Mouse (Mus musculus) intestine, embryonic 14.5 days (tissue): ENCODE results near the gene Pwwp2b. TPM values are rescaled to one million over a fixed set of nuclear protein-coding genes. Genes with fewer than 3 reads are reported as not detected.

ENCODE experiments used
- ATAC-seq: fragments of 200-750 bp; cut with Nextera tagmentation; replicated peaks from 2 replicates; pipeline ENCODE4 v1.8.0; 2017; ENCODE audit warnings: low read depth, moderate number of reproducible peaks, moderate TSS enrichment, moderate library complexity; ENCODE audit not compliant: low FRiP score, low TSS enrichment
- DNase-seq: peaks from one replicate; pipeline ENCODE4 v3.0.0-alpha.2; 2018; ENCODE audit warnings: low spot score
- H3K27ac ChIP-seq: fragments of 300-500 bp; sonication (generic); 2 replicates; pipeline ENCODE4 v1.5.1; 2014; ENCODE audit warnings: low read depth, mild to moderate bottlenecking, control low read depth
- H3K27me3 ChIP-seq: fragments of 300-500 bp; sonication (generic); replicated peaks from 2 replicates; pipeline ENCODE4 v1.6.1; 2014; ENCODE audit warnings: low read length, control low read depth; ENCODE audit not compliant: control insufficient read depth, insufficient read depth
- H3K36me3 ChIP-seq: fragments of 300-500 bp; sonication (generic); 2 replicates; pipeline ENCODE4 v1.6.1; 2014; ENCODE audit warnings: low read length, control low read depth; ENCODE audit not compliant: control insufficient read depth, insufficient read depth
- H3K4me1 ChIP-seq: fragments of 300-500 bp; sonication (generic); replicated peaks from 2 replicates; pipeline ENCODE4 v1.6.1; 2014; ENCODE audit warnings: low read length, control low read depth, mixed read lengths; ENCODE audit not compliant: control insufficient read depth, insufficient read depth
- H3K4me2 ChIP-seq: fragments of 300-500 bp; sonication (generic); 2 replicates; pipeline ENCODE4 v1.6.1; 2014; ENCODE audit warnings: low read length
- H3K4me3 ChIP-seq: fragments of 300-500 bp; sonication (generic); 2 replicates; pipeline ENCODE4 v1.5.1; 2014; ENCODE audit warnings: low read depth, low read length, control low read depth, mixed read lengths
- H3K9ac ChIP-seq: fragments of 300-500 bp; sonication (generic); 2 replicates; pipeline ENCODE4 v1.6.1; 2014; ENCODE audit warnings: mild to moderate bottlenecking, low read length
- H3K9me3 ChIP-seq: fragments of 300-500 bp; sonication (generic); 2 replicates; pipeline ENCODE4 v1.6.1; 2016; ENCODE audit warnings: low read length, control low read depth; ENCODE audit not compliant: control insufficient read depth
- WGBS: fragments of 180-500 bp; shearing (Covaris S2); extraction: QIAGEN DNeasy Blood & Tissue Kit; methylation state at CpG from one replicate; pipeline ENCODE4 v1.1.7; 2014; 5-methylcytosine and 5-hydroxymethylcytosine counted together
- polyA plus RNA-seq: library from polyadenylated mRNA; unstranded; fragments of >200 nt; fragmentation: Nextera tagmentation; extraction: Ambion mirVana; gene quantifications from 2 replicates; pipeline ENCODE4 v1.2.1, GENCODE M21; 2014

Pwwp2b gene
- polyA plus RNA-seq, 1 experiment from 2014 or later: 17.3 TPM

DNA sequence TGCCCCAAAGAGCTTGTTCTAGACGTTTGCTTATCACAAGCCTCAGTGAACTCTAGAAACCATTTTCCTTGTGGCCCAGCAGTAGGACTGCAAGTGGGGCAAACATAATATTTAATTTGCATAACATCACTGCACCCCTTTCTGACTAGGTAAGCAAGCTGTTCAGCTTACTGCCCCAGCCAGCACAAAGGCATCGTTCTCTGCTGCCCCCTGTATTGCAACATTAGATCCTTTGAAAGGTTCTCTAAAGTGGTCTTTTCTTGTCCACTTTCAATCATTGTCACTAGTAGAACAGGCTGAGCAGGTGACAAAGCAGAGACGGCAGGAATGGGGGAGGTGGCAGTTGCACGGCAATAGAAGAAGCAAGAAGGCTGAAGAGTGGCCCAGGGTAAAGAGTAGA is 45.1 kb downstream of the Pwwp2b start:
- Histone ChIP-seq H3K36me3 (no peaks in the 10 kb centered on the region), H3K27ac (no peak overlapping the region), H3K4me2 (no peak overlapping the region), H3K4me1 (peaks cover 3% of the 10 kb centered on the region; the same call in 1 of the 2 replicates), H3K27me3 (no peaks in the 10 kb centered on the region), H3K4me3 (no peak overlapping the region), H3K9me3 (no peaks in the 10 kb centered on the region), H3K9ac (no peak overlapping the region)
- WGBS: 57% methylated on average over 4 of the region's 4 CpGs
- ATAC-seq: no peak
- DNase-seq: no peak

DNA sequence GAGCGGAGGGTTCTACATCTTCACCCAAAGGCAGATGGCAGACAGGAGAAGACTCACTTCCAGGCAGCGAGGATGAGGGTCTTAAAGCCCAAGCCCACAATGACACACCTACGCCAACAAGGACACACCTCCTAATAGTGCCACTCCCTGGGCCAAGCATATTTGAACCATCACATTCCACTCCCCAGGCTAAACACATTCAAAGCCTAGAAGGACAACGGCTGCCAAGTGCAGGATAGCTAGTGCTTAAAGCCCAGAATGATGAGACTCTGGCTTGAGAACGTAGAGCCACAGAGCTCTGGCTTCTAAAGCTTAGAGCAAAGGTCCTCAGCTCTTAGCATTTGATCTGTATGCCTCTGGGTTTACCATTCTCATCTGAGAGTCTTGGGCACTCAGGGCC is 45.8 kb downstream of the Pwwp2b start:
- WGBS: 86% methylated on average over 5 of the region's 5 CpGs
- Histone ChIP-seq H3K27me3 (no peaks in the 10 kb centered on the region), H3K27ac (no peak overlapping the region), H3K4me3 (no peak overlapping the region), H3K9me3 (no peaks in the 10 kb centered on the region), H3K4me1 (peaks cover 5% of the 10 kb centered on the region; the same call in 1 of the 2 replicates), H3K9ac (no peak overlapping the region), H3K4me2 (no peak overlapping the region), H3K36me3 (no peaks in the 10 kb centered on the region)
- DNase-seq: no peak
- no peak for ATAC-seq

DNA sequence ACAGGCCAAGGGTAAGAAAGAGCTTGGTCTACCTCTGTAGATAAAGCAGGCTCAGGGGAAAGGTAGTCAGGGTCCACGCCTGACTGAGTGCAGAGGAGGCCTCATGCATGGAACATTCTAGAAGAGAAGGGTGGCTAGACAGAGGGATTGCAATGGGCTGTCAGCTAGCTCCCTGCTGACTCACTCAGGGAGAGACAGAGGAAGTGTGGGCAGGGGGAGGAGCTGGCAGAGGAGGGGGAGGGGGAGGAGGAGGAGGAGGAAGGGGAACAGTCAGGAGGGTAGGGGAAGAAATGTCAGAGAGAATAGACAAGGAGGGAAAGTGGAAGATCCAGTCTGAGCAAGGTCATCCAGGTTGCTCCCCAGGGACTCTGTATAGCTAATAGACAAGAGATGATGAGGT is 47.4 kb downstream of the Pwwp2b start:
- no peak overlapping the region for H3K27ac ChIP-seq
- no peak; the same call in 1 of the 2 replicates for ATAC-seq
- 80% methylated on average over 1 of the region's 1 CpGs for WGBS

DNA sequence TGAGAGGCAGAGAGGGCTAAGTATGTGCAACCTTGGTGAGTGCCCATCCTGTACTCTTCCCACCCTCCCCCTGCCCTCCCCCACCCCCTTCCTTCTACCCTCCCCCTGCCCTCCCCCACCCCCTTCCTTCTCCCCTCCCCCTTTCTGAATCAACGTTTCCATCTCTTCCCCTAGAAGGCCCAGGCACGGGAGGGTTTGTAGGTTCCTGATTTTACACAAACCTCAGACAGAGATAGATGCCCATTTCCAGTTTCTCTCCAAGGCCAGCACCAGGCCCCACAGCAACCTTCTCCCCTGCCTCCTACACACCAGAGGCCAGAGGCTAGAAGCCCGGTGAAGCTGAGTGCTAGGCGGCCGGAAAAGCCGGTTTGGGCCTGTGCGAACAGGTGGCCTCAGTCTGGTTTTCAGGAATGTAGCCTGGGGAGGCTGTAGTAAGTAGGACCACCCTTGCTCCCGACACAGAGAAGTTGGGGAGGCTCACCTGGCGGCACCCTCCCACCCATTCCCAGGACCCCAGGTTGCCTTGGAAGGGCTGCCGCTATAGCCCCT is 48.3 kb downstream of the Pwwp2b start:
- Histone ChIP-seq H3K9me3 (no peaks in the 10 kb centered on the region), H3K36me3 (no peaks in the 10 kb centered on the region), H3K4me3 (no peak overlapping the region), H3K4me2 (no peak overlapping the region), H3K27ac (no peak overlapping the region), H3K9ac (no peak overlapping the region), H3K27me3 (no peaks in the 10 kb centered on the region), H3K4me1 (peaks cover 8% of the 10 kb centered on the region; the same call in 1 of the 2 replicates)
- WGBS: 50% methylated on average over 10 of the region's 10 CpGs
- ATAC-seq: no peak
- no peak for DNase-seq

More for the DNA sequence above, 47.4 kb downstream of the Pwwp2b start:
- DNase-seq: no peak
- H3K27me3 ChIP-seq: no peaks in the 10 kb centered on the region
- H3K36me3 ChIP-seq: no peaks in the 10 kb centered on the region
- no peak overlapping the region for H3K4me2 ChIP-seq
- no peak overlapping the region for H3K9ac ChIP-seq
- no peak overlapping the region for H3K4me3 ChIP-seq
- peaks cover 8% of the 10 kb centered on the region; the same call in 1 of the 2 replicates for H3K4me1 ChIP-seq
- H3K9me3 ChIP-seq: no peaks in the 10 kb centered on the region

DNA sequence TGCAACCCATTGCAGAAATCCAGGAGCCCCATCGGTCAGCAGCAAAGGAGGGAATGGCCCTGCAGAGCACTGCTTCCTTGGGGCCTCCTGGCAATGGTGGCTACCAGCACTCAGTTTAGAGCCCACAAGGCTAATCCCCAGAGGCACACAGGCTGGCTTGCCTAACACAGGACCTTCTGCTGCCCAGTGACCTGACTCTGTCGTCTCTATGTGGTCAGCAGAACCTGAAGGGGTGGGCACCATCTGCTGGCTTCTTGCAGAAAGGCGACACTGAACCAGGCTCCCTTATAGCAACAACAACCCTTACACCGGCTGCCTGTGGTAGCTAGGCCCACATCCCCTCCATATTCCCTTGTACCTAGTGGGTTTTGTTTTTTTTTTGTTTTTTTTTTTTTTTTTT is 50.2 kb downstream of the Pwwp2b start:
- Histone ChIP-seq H3K4me3 (no peak overlapping the region), H3K36me3 (no peaks in the 10 kb centered on the region), H3K4me2 (no peak overlapping the region), H3K27ac (no peak overlapping the region), H3K27me3 (no peaks in the 10 kb centered on the region), H3K9me3 (no peaks in the 10 kb centered on the region), H3K4me1 (peaks cover 8% of the 10 kb centered on the region; the same call in 1 of the 2 replicates), H3K9ac (no peak overlapping the region)
- ATAC-seq (peak; percentile 38; the same call in 1 of the 2 replicates), DNase-seq (no peak)
- WGBS: 54% methylated on average over 4 of the region's 4 CpGs

DNA sequence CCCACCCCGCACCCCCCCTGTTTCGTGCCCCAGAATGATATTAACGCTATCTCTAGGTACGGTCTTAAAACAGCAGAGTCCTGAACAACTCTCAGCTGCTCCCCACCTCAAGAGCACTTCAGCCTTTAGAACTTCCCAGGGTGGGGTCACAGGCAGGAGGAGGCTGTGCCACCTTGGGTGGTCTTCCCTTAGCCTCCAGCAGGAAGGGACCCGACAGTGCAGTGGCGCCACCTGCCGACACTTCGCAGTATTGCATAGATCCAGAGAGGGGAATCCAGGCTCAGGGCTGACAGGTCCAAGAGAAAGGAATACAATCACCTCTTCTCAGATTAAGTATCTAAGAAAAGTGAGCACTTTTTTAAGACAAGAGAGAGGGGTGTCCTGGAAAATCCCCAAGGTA is 51.1 kb downstream of the Pwwp2b start:
- Histone ChIP-seq H3K4me1 (peaks cover 8% of the 10 kb centered on the region; the same call in 1 of the 2 replicates), H3K27ac (no peak overlapping the region), H3K9me3 (no peaks in the 10 kb centered on the region), H3K9ac (no peak overlapping the region), H3K4me2 (peak overlapping the region; percentile 17; the same call in 1 of the 2 replicates), H3K27me3 (no peaks in the 10 kb centered on the region), H3K4me3 (no peak overlapping the region), H3K36me3 (no peaks in the 10 kb centered on the region)
- DNase-seq: peak; percentile 99
- no peak; the same call in 1 of the 2 replicates for ATAC-seq
- 9% methylated on average over 8 of the region's 8 CpGs for WGBS

DNA sequence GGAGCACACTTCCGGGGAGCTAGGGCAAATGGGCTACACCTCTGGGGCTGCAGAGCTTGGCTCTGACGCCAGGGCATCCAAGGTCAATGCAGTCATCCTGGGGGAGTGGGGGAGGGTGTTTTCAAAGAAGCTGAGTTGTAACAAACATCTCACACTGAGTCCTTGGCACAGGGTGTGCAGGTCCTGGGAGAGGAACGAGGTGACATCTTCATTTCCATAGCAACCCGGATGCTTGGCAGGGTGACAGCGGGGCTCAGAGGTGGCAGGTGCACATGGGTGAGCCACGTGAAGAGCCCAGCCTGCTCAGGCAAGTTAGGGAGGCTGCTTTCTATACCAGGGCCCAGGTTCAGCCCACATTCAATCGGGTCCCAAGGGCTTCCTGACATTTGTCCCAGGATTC is 52.1 kb downstream of the Pwwp2b start:
- DNase-seq: no peak
- peaks cover 6% of the 10 kb centered on the region; the same call in 1 of the 2 replicates for H3K4me1 ChIP-seq
- ATAC-seq: no peak
- H3K36me3 ChIP-seq: no peaks in the 10 kb centered on the region
- no peak overlapping the region for H3K4me2 ChIP-seq
- WGBS: 66% methylated on average over 7 of the region's 7 CpGs
- H3K9me3 ChIP-seq: no peaks in the 10 kb centered on the region
- H3K27me3 ChIP-seq: no peaks in the 10 kb centered on the region
- H3K27ac ChIP-seq: no peak overlapping the region
- H3K9ac ChIP-seq: no peak overlapping the region
- H3K4me3 ChIP-seq: no peak overlapping the region

DNA sequence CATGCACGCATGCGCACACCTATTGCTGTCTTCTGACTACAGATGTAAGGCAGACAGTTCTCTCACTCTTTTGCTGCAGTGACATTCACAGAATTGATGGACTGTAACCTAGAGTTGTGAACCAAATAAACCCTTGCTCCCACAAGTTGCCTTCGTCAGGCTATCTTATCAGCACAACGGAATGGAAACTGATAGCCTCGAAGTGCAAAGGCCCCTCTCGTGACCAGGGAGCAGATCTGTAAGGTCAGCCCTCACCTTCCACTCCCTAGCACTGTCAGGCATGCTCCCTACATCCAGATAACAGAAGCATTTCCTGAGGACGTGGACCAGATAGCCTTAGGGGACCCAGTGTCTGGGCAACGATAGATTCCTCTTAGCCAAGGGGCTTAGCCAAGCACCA is 53.2 kb downstream of the Pwwp2b start:
- Histone ChIP-seq H3K9ac (no peak overlapping the region), H3K4me2 (no peak overlapping the region)
- ATAC-seq: no peak

DNA sequence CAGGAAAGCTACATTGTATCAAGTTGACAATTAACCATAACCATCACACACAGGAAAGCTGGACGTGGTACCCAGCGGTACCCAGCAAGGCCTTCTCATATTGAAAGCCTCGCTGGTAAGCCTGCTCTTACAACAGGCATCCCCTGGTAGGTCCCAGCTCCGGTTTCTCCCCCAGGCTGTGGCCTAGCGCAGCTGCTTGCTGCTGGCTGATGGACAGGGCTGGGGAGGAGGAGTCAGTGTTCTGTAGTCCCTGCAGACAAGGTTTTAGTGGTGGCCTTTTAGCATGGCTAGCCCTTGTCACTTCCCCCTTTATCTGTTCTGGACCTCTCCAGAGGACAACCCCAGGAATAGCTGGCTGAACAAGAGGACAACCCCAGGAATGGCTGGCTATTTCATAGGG is 54.0 kb downstream of the Pwwp2b start:
- Histone ChIP-seq H3K4me1 (peaks cover 5% of the 10 kb centered on the region; the same call in 1 of the 2 replicates), H3K4me2 (no peak overlapping the region), H3K36me3 (no peaks in the 10 kb centered on the region), H3K4me3 (no peak overlapping the region), H3K9ac (no peak overlapping the region), H3K9me3 (no peaks in the 10 kb centered on the region), H3K27ac (no peak overlapping the region), H3K27me3 (no peaks in the 10 kb centered on the region)
- WGBS: 58% methylated on average over 5 of the region's 5 CpGs
- DNase-seq: no peak
- no peak for ATAC-seq

More for the DNA sequence above, 53.2 kb downstream of the Pwwp2b start:
- WGBS: 53% methylated on average over 8 of the region's 8 CpGs
- H3K4me3 ChIP-seq: no peak overlapping the region
- no peaks in the 10 kb centered on the region for H3K36me3 ChIP-seq
- no peak for DNase-seq
- no peaks in the 10 kb centered on the region for H3K9me3 ChIP-seq
- no peak overlapping the region for H3K27ac ChIP-seq
- H3K27me3 ChIP-seq: no peaks in the 10 kb centered on the region
- peaks cover 5% of the 10 kb centered on the region; the same call in 1 of the 2 replicates for H3K4me1 ChIP-seq
